Mouse (Mus musculus): ENCODE measurements at regions not wholly inside any gene's neighbourhood (a gene's known extent, or its start where the extent isn't known, plus 50 kb on each side); places are given as distances from the start of the nearest gene placed in this dataset.

DNA sequence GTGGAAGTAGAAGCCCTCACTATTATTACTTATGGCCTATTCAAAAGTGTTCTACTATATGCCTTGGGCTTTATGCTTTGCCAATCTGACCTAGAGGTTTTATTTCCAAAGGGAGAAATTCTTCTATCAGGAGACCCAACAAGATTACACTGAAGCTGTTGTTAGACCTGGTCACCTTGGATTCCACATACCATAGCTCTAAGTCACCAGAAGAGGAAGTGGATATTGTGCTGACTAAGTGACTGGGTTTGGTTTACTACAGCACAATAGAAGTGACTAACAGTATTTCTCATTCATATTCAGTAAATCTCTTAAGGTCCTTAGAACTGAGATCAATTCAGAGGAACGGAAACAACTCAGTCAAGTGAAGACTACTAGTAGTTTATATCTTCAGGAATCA lies 229.0 kb upstream of the Btbd3 start:
- TF ChIP-seq MYOG (IDR thresholded peaks at IDR 0.05; ENCODE audit: control insufficient read depth in 1 of 3, insufficient read depth in 1 of 3, insufficient read length in 2 of 3, low read depth in 2 of 3) (no peak), POLR2A (IDR thresholded peaks at IDR 0.05; ENCODE audit: insufficient read length, low read depth) (no peak), E2F4 (IDR thresholded peaks at IDR 0.05; ENCODE audit: insufficient read depth) (no peak), MYOD1 (IDR thresholded peaks at IDR 0.05; ENCODE audit: control insufficient read depth in 1 of 3, insufficient read length in 2 of 3, low read depth in 2 of 3) (no peak), CEBPB (IDR thresholded peaks at IDR 0.05; ENCODE audit: insufficient read depth, poor library complexity, severe bottlenecking) (no peak), USF1 (IDR thresholded peaks at IDR 0.05; ENCODE audit: low read depth) (no peak), MAX (IDR thresholded peaks at IDR 0.05; ENCODE audit: low read depth) (no peak), TCF12 (IDR thresholded peaks at IDR 0.05; ENCODE audit: insufficient read depth, poor library complexity, severe bottlenecking) (no peak), POLR2AphosphoS2 (IDR thresholded peaks at IDR 0.05; ENCODE audit: insufficient read length, low read depth) (no peak), SRF (IDR thresholded peaks at IDR 0.05; ENCODE audit: control insufficient read depth, insufficient read length, low read depth) (no peak), REST (IDR thresholded peaks at IDR 0.05; ENCODE audit: insufficient read depth, insufficient read length) (no peak)
